Mouse (Mus musculus) heart, embryonic 13.5 days (tissue): ENCODE results near the gene Sbk1. TPM values are rescaled to one million over a fixed set of nuclear protein-coding genes. Genes with fewer than 3 reads are reported as not detected.

Source experiments
- ATAC-seq: fragments of 200-750 bp; cut with Nextera tagmentation; 2 replicates; pipeline ENCODE4 v1.8.0; 2017; ENCODE audit warnings: moderate TSS enrichment; ENCODE audit not compliant: insufficient number of reproducible peaks, low FRiP score, low TSS enrichment; ENCODE audit errors: extremely low read depth
- H3K27ac ChIP-seq: fragments of 300-500 bp; sonication (generic); replicated peaks from 2 replicates; pipeline ENCODE4 v1.5.1; 2015; ENCODE audit warnings: moderate library complexity, mild to moderate bottlenecking, inconsistent platforms
- H3K27me3 ChIP-seq: fragments of 300-500 bp; sonication (generic); replicated peaks from 2 replicates; pipeline ENCODE4 v1.6.1; 2015; ENCODE audit warnings: mild to moderate bottlenecking, inconsistent platforms
- H3K36me3 ChIP-seq: fragments of 300-500 bp; sonication (generic); 2 replicates; pipeline ENCODE4 v1.6.1; 2015; ENCODE audit warnings: mild to moderate bottlenecking, inconsistent platforms
- H3K4me1 ChIP-seq: fragments of 300-500 bp; sonication (generic); 2 replicates; pipeline ENCODE4 v1.6.1; 2015; ENCODE audit warnings: inconsistent platforms
- H3K4me2 ChIP-seq: fragments of 300-500 bp; sonication (generic); 2 replicates; pipeline ENCODE4 v1.6.1; 2015; ENCODE audit warnings: inconsistent platforms, mild to moderate bottlenecking, moderate library complexity
- H3K4me3 ChIP-seq: fragments of 300-500 bp; sonication (generic); 2 replicates; pipeline ENCODE4 v1.5.1; 2015; ENCODE audit warnings: moderate library complexity, mild to moderate bottlenecking, inconsistent platforms
- H3K9ac ChIP-seq: fragments of 300-500 bp; sonication (generic); 2 replicates; pipeline ENCODE4 v1.6.1; 2015; ENCODE audit warnings: inconsistent platforms, mild to moderate bottlenecking, moderate library complexity
- H3K9me3 ChIP-seq: fragments of 300-500 bp; sonication (generic); 2 replicates; pipeline ENCODE4 v1.6.1; 2016; ENCODE audit warnings: inconsistent platforms
- WGBS: fragments of 180-500 bp; shearing (Covaris S2); methylation state at CpG from one replicate; pipeline ENCODE4 v1.1.7; 2015; ENCODE audit warnings: mixed read lengths; 5-methylcytosine and 5-hydroxymethylcytosine counted together
- polyA plus RNA-seq: library from polyadenylated mRNA; unstranded; fragments of >200 nt; fragmentation: Nextera tagmentation; extraction: Ambion mirVana; gene quantifications from 2 replicates; pipeline ENCODE4 v1.2.1, GENCODE M21; 2015

Gene Sbk1
- 12.7 and 13.7 TPM in 2 replicates for polyA plus RNA-seq

- H3K27me3 ChIP-seq: peaks cover 19% of the 10 kb centered on the region; the same call in 1 of the 2 replicates
- H3K4me2 ChIP-seq: peak within 1 kb of the TSS; percentile 98
- H3K27ac ChIP-seq: peak within 1 kb of the TSS; percentile 87
- no peaks in the 10 kb centered on the region for H3K9me3 ChIP-seq
- peak; percentile 87 for ATAC-seq
- H3K4me1 ChIP-seq: peaks cover 33% of the 10 kb centered on the region
- H3K9ac ChIP-seq: peak within 1 kb of the TSS; percentile 96
- H3K36me3 ChIP-seq: peaks cover 11% of the 10 kb centered on the region
- WGBS: under 1% methylated on average over 50 of the region's 85 CpGs
- peak within 1 kb of the TSS; percentile 90 for H3K4me3 ChIP-seq
These were observed at the start of gene Sbk1 for GRCm38 (mm10) chr7:126271712-126272683. Gene Sbk1 (plus strand): TSS chr7:126272619.

- Histone ChIP-seq H3K27ac (no peak overlapping the region), H3K9me3 (no peaks in the 10 kb centered on the region), H3K9ac (no peak overlapping the region), H3K4me1 (peaks cover 9% of the 10 kb centered on the region), H3K4me2 (no peak overlapping the region), H3K27me3 (no peaks in the 10 kb centered on the region), H3K4me3 (no peak overlapping the region), H3K36me3 (no peaks in the 10 kb centered on the region)
- ATAC-seq: no peak
- 62% methylated on average over 3 of the region's 3 CpGs for WGBS
These were observed 49.7 kb upstream of the Sbk1 start for GRCm38 (mm10) chr7:126222753-126223152.

DNA sequence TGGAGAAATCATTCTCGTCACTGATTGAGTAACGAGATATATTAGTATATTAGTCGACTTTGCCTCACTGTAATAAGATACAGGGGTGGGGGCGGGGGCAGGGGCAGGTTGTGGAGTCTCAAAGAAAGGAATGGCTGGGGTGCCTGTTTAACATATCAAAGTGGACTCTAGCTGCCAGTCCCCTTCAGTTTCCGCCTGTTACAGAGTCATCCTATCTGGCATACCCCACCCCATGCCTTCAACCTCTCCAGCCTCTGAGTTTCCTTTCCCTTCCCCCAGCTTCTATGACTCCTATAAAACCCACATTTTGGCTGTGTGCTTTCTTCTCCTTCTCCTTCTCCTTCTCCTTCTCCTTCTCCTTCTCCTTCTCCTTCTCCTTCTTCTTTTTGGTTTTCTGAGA, 46.3 kb upstream of the Sbk1 start:
- WGBS: 28% methylated on average over 5 of the region's 5 CpGs
- H3K9me3 ChIP-seq: no peaks in the 10 kb centered on the region
- no peaks in the 10 kb centered on the region for H3K4me1 ChIP-seq
- H3K36me3 ChIP-seq: no peaks in the 10 kb centered on the region
- H3K4me2 ChIP-seq: no peak overlapping the region
- no peak overlapping the region for H3K27ac ChIP-seq
- no peak for ATAC-seq
- H3K4me3 ChIP-seq: no peak overlapping the region
- no peak overlapping the region for H3K9ac ChIP-seq
- no peaks in the 10 kb centered on the region for H3K27me3 ChIP-seq

GRCm38 (mm10) chr7:126230357-126231148, 41.9 kb upstream of the Sbk1 start:
- H3K9ac ChIP-seq: no peak overlapping the region
- no peaks in the 10 kb centered on the region for H3K27me3 ChIP-seq
- no peaks in the 10 kb centered on the region for H3K9me3 ChIP-seq
- no peak overlapping the region for H3K4me3 ChIP-seq
- no peak overlapping the region for H3K27ac ChIP-seq
- H3K4me1 ChIP-seq: no peaks in the 10 kb centered on the region
- ATAC-seq: no peak
- no peak overlapping the region for H3K4me2 ChIP-seq
- 54% methylated on average over 8 of the region's 8 CpGs for WGBS
- no peaks in the 10 kb centered on the region for H3K36me3 ChIP-seq

DNA sequence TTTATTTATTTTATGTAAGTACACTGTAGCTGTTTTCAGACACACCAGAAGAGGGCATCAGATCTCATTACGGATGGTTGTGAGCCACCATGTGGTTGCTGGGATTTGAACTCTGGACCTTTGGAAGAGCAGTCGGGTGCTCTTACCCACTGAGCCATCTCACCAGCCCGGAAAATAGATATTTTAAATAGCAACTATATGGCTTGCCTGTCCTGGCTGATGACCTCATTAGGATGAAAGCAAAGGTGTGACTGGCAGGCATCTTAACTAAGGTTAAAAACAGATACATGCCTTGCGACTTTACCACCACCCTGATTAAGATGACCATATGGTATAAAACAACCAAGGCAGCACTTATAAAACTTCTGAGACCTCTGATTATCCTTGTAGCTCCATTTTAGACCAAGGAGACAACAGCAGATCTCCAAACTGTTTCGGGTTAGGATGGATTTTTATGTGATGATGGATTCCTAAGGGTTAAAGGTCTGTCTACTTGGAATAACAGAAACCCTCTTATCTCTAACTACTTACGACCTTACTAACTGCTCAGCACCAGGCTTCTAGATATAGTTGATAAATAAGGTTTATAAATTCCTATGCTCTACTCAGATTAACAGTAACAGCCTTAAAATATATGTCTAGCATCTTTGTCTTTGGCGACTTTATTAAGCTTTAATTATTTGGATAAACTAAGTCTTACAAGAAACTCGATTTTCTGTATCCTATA, 39.9 kb upstream of the Sbk1 start:
- 57% methylated on average over 8 of the region's 8 CpGs for WGBS
- Histone ChIP-seq H3K9ac (no peak overlapping the region), H3K4me2 (no peak overlapping the region), H3K27ac (no peak overlapping the region), H3K27me3 (no peaks in the 10 kb centered on the region), H3K4me1 (peaks cover 8% of the 10 kb centered on the region), H3K4me3 (no peak overlapping the region), H3K36me3 (no peaks in the 10 kb centered on the region), H3K9me3 (no peaks in the 10 kb centered on the region)
- no peak for ATAC-seq

GRCm38 (mm10) chr7:126234611-126235010, 37.8 kb upstream of the Sbk1 start:
- ATAC-seq: no peak
- no peak overlapping the region for H3K9ac ChIP-seq
- H3K4me3 ChIP-seq: no peak overlapping the region
- no peaks in the 10 kb centered on the region for H3K36me3 ChIP-seq
- H3K4me1 ChIP-seq: peaks cover 8% of the 10 kb centered on the region
- no peak overlapping the region for H3K4me2 ChIP-seq
- H3K27ac ChIP-seq: no peak overlapping the region
- no peaks in the 10 kb centered on the region for H3K9me3 ChIP-seq
- WGBS: 85% methylated on average over 3 of the region's 3 CpGs
- no peaks in the 10 kb centered on the region for H3K27me3 ChIP-seq

- 35% methylated on average over 11 of the region's 11 CpGs for WGBS
- H3K4me2 ChIP-seq: no peak overlapping the region
- H3K27me3 ChIP-seq: no peaks in the 10 kb centered on the region; the same call in 1 of the 2 replicates
- no peak overlapping the region for H3K9ac ChIP-seq
- no peaks in the 10 kb centered on the region for H3K36me3 ChIP-seq
- peaks cover 8% of the 10 kb centered on the region for H3K4me1 ChIP-seq
- ATAC-seq: no peak
- no peak overlapping the region for H3K4me3 ChIP-seq
- H3K27ac ChIP-seq: no peak overlapping the region
- H3K9me3 ChIP-seq: no peaks in the 10 kb centered on the region
These were observed 36.2 kb upstream of the Sbk1 start for GRCm38 (mm10) chr7:126236083-126236793.

DNA sequence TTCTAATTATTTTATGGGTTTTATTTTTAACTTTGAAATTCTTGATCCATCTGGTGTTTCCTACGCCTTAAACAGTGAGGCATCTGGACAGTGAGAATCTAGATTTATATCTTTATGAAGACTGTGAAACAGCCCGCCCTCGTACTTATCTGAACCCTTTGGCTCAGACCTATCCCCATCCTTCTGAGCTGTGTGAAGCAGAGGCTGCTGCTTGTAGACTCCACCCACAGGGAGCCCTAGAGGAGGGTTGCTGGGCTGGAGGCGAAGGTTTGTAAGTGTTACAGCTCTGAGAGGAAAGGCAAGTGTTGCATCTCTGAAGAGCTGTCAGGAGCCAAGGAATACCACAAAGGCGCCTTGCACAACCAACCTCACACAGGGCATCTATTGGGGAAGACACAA, 35.6 kb upstream of the Sbk1 start:
- no peak for ATAC-seq
- WGBS: 50% methylated on average over 5 of the region's 5 CpGs

DNA sequence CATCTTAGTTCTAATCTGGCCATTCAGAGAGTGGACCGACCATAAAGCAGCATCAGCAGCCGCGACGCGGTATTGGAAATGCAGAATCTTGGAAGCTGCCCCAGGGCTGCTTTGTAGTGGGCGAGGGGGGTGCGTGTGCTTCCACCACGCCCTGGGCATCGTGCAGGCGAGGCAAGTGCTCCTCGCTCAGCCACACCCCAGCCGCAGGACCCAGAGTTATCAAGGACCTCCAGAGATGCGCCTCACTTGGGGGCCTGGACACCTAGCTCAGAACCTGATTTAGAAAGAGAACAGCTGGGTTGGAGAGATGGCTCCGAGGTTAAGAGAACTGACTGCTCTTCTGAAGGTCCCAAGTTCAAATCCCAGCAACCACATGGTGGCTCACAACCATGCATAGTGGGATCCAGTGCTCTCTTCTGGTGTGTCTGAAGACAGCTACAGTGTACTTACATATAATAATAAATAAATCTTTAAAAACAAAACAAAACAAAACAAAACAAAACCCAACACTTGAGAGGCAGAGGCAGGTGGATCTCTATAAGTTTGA, 31.5 kb upstream of the Sbk1 start:
- 72% methylated on average over 14 of the region's 14 CpGs for WGBS
- no peak overlapping the region for H3K9ac ChIP-seq
- H3K4me1 ChIP-seq: peaks cover 8% of the 10 kb centered on the region

More for the DNA sequence above, 35.6 kb upstream of the Sbk1 start:
- H3K9me3 ChIP-seq: no peaks in the 10 kb centered on the region
- H3K9ac ChIP-seq: no peak overlapping the region
- no peak overlapping the region for H3K4me2 ChIP-seq
- H3K4me3 ChIP-seq: no peak overlapping the region
- no peak overlapping the region for H3K27ac ChIP-seq
- peaks cover 8% of the 10 kb centered on the region for H3K4me1 ChIP-seq
- no peaks in the 10 kb centered on the region for H3K36me3 ChIP-seq
- no peaks in the 10 kb centered on the region; the same call in 1 of the 2 replicates for H3K27me3 ChIP-seq

DNA sequence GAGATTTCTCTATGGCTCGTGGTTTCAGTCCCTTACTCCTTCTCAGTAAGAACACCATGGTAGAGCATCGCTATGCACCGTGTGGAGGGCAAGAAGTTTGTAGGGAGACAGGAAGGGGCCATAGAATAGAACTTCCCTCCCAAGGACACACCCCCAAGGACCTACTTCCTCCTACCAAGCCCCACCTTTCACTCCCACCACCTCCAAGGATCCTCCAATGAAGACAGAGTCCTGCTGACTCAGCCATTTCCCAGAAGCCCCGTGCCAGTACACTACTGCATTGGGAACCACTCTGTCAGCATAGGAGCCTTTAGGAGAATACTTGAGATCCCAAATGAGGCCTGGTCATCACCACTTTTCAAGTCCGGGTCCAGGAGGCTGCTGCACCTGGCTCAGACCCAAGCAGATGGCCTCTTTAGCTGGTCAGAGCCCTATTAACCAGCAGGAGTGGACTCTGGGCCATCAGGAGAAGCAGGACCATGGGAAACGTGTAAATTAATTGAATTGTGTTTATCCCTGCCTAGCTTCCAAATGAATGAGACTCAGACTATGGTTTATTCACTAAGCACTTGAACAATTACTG, 28.2 kb upstream of the Sbk1 start:
- no peak for ATAC-seq
- WGBS: 68% methylated on average over 6 of the region's 6 CpGs

More for the DNA sequence above, 31.5 kb upstream of the Sbk1 start:
- H3K36me3 ChIP-seq: no peaks in the 10 kb centered on the region
- no peak overlapping the region for H3K4me2 ChIP-seq
- H3K27me3 ChIP-seq: no peaks in the 10 kb centered on the region; the same call in 1 of the 2 replicates
- ATAC-seq: no peak
- H3K9me3 ChIP-seq: no peaks in the 10 kb centered on the region
- H3K4me3 ChIP-seq: no peak overlapping the region
- no peak overlapping the region for H3K27ac ChIP-seq

More for the DNA sequence above, 28.2 kb upstream of the Sbk1 start:
- no peak overlapping the region for H3K4me2 ChIP-seq
- H3K4me1 ChIP-seq: peaks cover 16% of the 10 kb centered on the region
- no peak overlapping the region for H3K9ac ChIP-seq
- peaks cover 8% of the 10 kb centered on the region for H3K27me3 ChIP-seq
- no peak overlapping the region for H3K4me3 ChIP-seq
- no peaks in the 10 kb centered on the region for H3K36me3 ChIP-seq
- H3K27ac ChIP-seq: no peak overlapping the region
- no peaks in the 10 kb centered on the region for H3K9me3 ChIP-seq
